ENCODE assay signal across 8 mouse cellular contexts in genomic region chr9:71826040-71826525, GRCm38 (mm10). TPM values are rescaled to one million over a fixed set of nuclear protein-coding genes. Genes with fewer than 3 reads are reported as not detected.
DNase-seq lines count a peak whose midpoint lies in the region; ATAC-seq and TF ChIP-seq lines count a peak whose summit lies in the region.

No protein-coding gene starts in this region.

- H3K4me2 ChIP-seq in embryonic facial prominence, embryonic 15.5 days (replicated peaks), result 0 out of 2 replicates have a peak overlapping the region, but pooled peaks have one; percentile 8

- DNase-seq in Patski (ENCODE audit: low read depth, low spot score), result peak; percentile 43
- peak; percentile 62 to 72 for DNase-seq in heart, postnatal 36 days
- DNase-seq in left cerebral cortex, adult 9 months (ENCODE audit: low spot score in 2 of 2), result peak; percentile 32 to 48
- peak; percentile 20 for DNase-seq in right cerebral cortex, postnatal 14 days
- DNase-seq in thymus, postnatal 4 days, result no peak

- ATAC-seq in Patski, result no peak
- ATAC-seq in embryonic facial prominence, embryonic 15.5 days (ENCODE audit: insufficient number of reproducible peaks, low FRiP score, low TSS enrichment, low read depth), result peak; percentile 59
- no peak for ATAC-seq in inflammation-experienced regulatory T-cells, adult 6 months

- TF ChIP-seq CTCF in C2C12 (IDR thresholded peaks at IDR 0.05; ENCODE audit: control insufficient read depth, insufficient read depth, insufficient read length) (no peak), Patski (IDR thresholded peaks at IDR 0.05) (no peak)

- peaks cover 11% of the 10 kb centered on the region; the same call in 1 of the 2 replicates for H3K4me1 ChIP-seq in embryonic facial prominence, embryonic 15.5 days

- no peaks in the 10 kb centered on the region for H3K9me3 ChIP-seq in embryonic facial prominence, embryonic 15.5 days (replicated peaks)

- POLR2A ChIA-PET in Patski (lab: Charles Lee), result interaction anchor here (0.6 kb wide), 2 partner anchors 11 to 19 kb away, joined by 3 to 4 read pairs; no protein-coding TSS in a partner anchor

- H3K27me3 ChIP-seq in C2C12 (ENCODE audit: control insufficient read depth, insufficient read depth, insufficient read length) (no peaks in the 10 kb centered on the region), Patski (no peaks in the 10 kb centered on the region)
- H3K27me3 ChIP-seq in embryonic facial prominence, embryonic 15.5 days, result no peaks in the 10 kb centered on the region

- H3K27ac ChIP-seq in embryonic facial prominence, embryonic 15.5 days (replicated peaks), result peak overlapping the region; percentile 55

- H3K79me3 ChIP-seq in C2C12 (ENCODE audit: low read depth), result no peaks in the 10 kb centered on the region

- WGBS in embryonic facial prominence, embryonic 15.5 days, result 63% methylated on average over 12 of the region's 12 CpGs

- no peak overlapping the region for H3K9ac ChIP-seq in embryonic facial prominence, embryonic 15.5 days

- H3ac ChIP-seq in C2C12 (ENCODE audit: control insufficient read depth, insufficient read length, low read depth), result peak overlapping the region; percentile 24

- no peaks in the 10 kb centered on the region for H3K36me3 ChIP-seq in C2C12 (ENCODE audit: control insufficient read depth, insufficient read depth)
- H3K36me3 ChIP-seq in embryonic facial prominence, embryonic 15.5 days, result no peaks in the 10 kb centered on the region

- no peaks in the 10 kb centered on the region for H3K79me2 ChIP-seq in C2C12 (ENCODE audit: control insufficient read depth, insufficient read depth)

- intact Hi-C loops in heart, postnatal 36 days (cut with DNase I), result no loop called here

- H3K4me3 ChIP-seq in C2C12 (ENCODE audit: insufficient read depth, poor library complexity, severe bottlenecking), result no peak overlapping the region
- H3K4me3 ChIP-seq in embryonic facial prominence, embryonic 15.5 days (replicated peaks), result no peak overlapping the region

- CTCF ChIA-PET in Patski (lab: Charles Lee), result no interaction called here

- in situ Hi-C loops in Patski (cut with MboI; ENCODE audit: low pct_unique_long_range_greater_than_20kb), result loop anchor here (25.0 kb wide), 1 partner anchor 286 kb away; the partner anchor contains the start of gene Tcf12

TF ChIP-seq in C2C12, 6 proteins besides CTCF, POLR2A, EP300 and RAD21:
- no peak for TF ChIP-seq CEBPB (IDR thresholded peaks at IDR 0.05; ENCODE audit: low read depth)
- peak; percentile 86 for TF ChIP-seq USF1 (IDR thresholded peaks at IDR 0.05; ENCODE audit: low read depth)
- TF ChIP-seq MYOG (IDR thresholded peaks at IDR 0.05; ENCODE audit: control insufficient read depth, extremely low read depth, insufficient read length), result no peak
- TF ChIP-seq FOSL1 (IDR thresholded peaks at IDR 0.05; ENCODE audit: insufficient read depth, low read length, poor library complexity, severe bottlenecking), result no peak
- TF ChIP-seq MYOD1 (IDR thresholded peaks at IDR 0.05; ENCODE audit: control insufficient read depth, insufficient read length, low read depth), result peak; percentile 95
- no peak for TF ChIP-seq MAX (IDR thresholded peaks at IDR 0.05)

RNA-seq across cellular contexts. Expression of gene Cgnl1, which starts 54.7 kb away (rescaled TPM):
- polyA plus RNA-seq in C2C12 (2012; fragmentation: generic; extraction: Trizol), result 1.9 TPM
- 114 TPM for polyA plus RNA-seq in Patski (2021)
- polyA plus RNA-seq in embryonic facial prominence, embryonic 15.5 days (2015; fragmentation: Nextera tagmentation; extraction: Ambion mirVana), result 10.8 TPM in 2 replicates
- total RNA-seq in heart, postnatal 36 days (2021), result 10 to 100 TPM; 31.9 to 38.4 TPM
- not detected for polyA plus RNA-seq in inflammation-experienced regulatory T-cells, adult 6 months (2017; shearing (Covaris generic))
